In the genomic region with DNA sequence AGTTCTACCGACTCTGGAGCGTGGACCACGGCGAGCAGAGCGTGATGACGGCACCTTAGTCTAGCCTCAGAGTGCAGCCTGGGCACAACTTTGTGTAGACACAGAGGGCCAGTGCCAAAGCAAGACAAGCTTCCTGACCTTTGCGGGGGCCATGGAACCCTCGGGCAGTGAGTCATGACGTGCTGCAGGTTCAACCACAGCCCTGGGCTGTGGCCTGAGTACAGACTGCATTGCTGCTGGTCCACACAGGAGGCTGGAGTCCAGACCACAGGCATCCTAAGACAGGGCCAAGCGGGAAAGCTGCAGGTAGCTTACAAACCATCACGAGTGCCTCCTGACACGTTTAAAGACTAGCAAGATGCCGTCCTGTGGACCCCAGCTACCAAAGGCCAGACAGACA, we compare ENCODE assay signal across 10 mouse cellular contexts. TPM values are rescaled to one million over a fixed set of nuclear protein-coding genes. Genes with fewer than 3 reads are reported as not detected.
A peak's percentile ranks its signal among the peaks of the same experiment; 100 is the strongest.
DNase-seq lines count a peak whose midpoint lies in the region; ATAC-seq and TF ChIP-seq lines count a peak whose summit lies in the region.
"Had no signal": no experiment of that assay in that cellular context is flagged by ENCODE, and none has a peak within 500 bp of the region (broad histone marks: within the 10 kb centered on the region; RNA-seq: fewer than 3 reads in every experiment).

No protein-coding gene starts in this region.

- no peak for ATAC-seq in heart, embryonic 13.5 days (ENCODE audit: extremely low read depth, insufficient number of reproducible peaks, low FRiP score, low TSS enrichment)
- no peak for ATAC-seq in lung, postnatal 0 days
- no peak for ATAC-seq in hindbrain, embryonic 14.5 days (ENCODE audit: low FRiP score)
- no peak for ATAC-seq in stomach, embryonic 15.5 days (ENCODE audit: insufficient read depth, low FRiP score, low read depth)
- ATAC-seq: inflammation-experienced regulatory T-cells, adult 6 months had no signal

- H3K79me2 ChIP-seq in heart, adult 2 months (replicated peaks; ENCODE audit: control insufficient read depth, insufficient read depth, low read length) = no peaks in the 10 kb centered on the region

- intact Hi-C loops in heart, adult 2 months (cut with DNase I) = no loop called here

- no peaks in the 10 kb centered on the region for H3K9me3 ChIP-seq in heart, embryonic 13.5 days
- no peaks in the 10 kb centered on the region for H3K9me3 ChIP-seq in lung, postnatal 0 days (ENCODE audit: low read length)
- H3K9me3 ChIP-seq in hindbrain, embryonic 14.5 days (ENCODE audit: control insufficient read depth, low read length) = no peaks in the 10 kb centered on the region
- no peaks in the 10 kb centered on the region for H3K9me3 ChIP-seq in stomach, embryonic 15.5 days

- 83% methylated on average over 13 of the region's 13 CpGs for WGBS in heart, embryonic 13.5 days
- 86% methylated on average over 13 of the region's 13 CpGs for WGBS in heart, adult 2 months
- WGBS in lung, postnatal 0 days = 81% methylated on average over 13 of the region's 13 CpGs
- 91% methylated on average over 13 of the region's 13 CpGs for WGBS in hindbrain, embryonic 14.5 days
- 75% methylated on average over 13 of the region's 13 CpGs for WGBS in stomach, embryonic 15.5 days

- no peak overlapping the region for H3K4me2 ChIP-seq in heart, embryonic 13.5 days
- no peak overlapping the region for H3K4me2 ChIP-seq in lung, postnatal 0 days (replicated peaks; ENCODE audit: low read depth, low read length)
- no peak overlapping the region for H3K4me2 ChIP-seq in hindbrain, embryonic 14.5 days (replicated peaks)
- no peak overlapping the region; the same call in 1 of the 2 replicates for H3K4me2 ChIP-seq in stomach, embryonic 15.5 days

- no peak for DNase-seq in heart, adult 2 months
- DNase-seq in lung, postnatal 0 days (ENCODE audit: low spot score) = no peak
- no peak for DNase-seq in lung, postnatal 14 days
- DNase-seq in hindbrain, embryonic 14.5 days (ENCODE audit: low spot score) = no peak
- no peak for DNase-seq in left cerebral cortex, adult 18-20 months (ENCODE audit: low spot score in 2 of 2)
- no peak for DNase-seq in spleen, adult 18-20 months

- peaks cover 87% of the 10 kb centered on the region for H3K36me3 ChIP-seq in heart, embryonic 13.5 days
- H3K36me3 ChIP-seq in heart, adult 2 months (ENCODE audit: control insufficient read depth, insufficient read depth, low read length) = no peaks in the 10 kb centered on the region; the same call in 1 of the 2 replicates
- H3K36me3 ChIP-seq in lung, postnatal 0 days (ENCODE audit: insufficient read depth, low read length) = no peaks in the 10 kb centered on the region
- H3K36me3 ChIP-seq in hindbrain, embryonic 14.5 days (replicated peaks; ENCODE audit: control insufficient read depth, insufficient read depth) = peaks cover 69% of the 10 kb centered on the region
- H3K36me3 ChIP-seq in stomach, embryonic 15.5 days = peaks cover 40% of the 10 kb centered on the region

- H3K27ac ChIP-seq in heart, embryonic 13.5 days (replicated peaks) = peak overlapping the region; percentile 43; the same call in 1 of the 2 replicates
- H3K27ac ChIP-seq in heart, adult 2 months = no peak overlapping the region
- peak overlapping the region; percentile 91 for H3K27ac ChIP-seq in lung, postnatal 0 days (ENCODE audit: low read length)
- 0 out of 2 replicates have a peak overlapping the region, but pooled peaks have one; percentile 26 for H3K27ac ChIP-seq in hindbrain, embryonic 14.5 days
- peak overlapping the region; percentile 91 for H3K27ac ChIP-seq in stomach, embryonic 15.5 days
- H3K27ac ChIP-seq: liver, embryonic 14.5 days had no signal

- no peak for TF ChIP-seq EP300 in heart, adult 2 months (IDR thresholded peaks at IDR 0.05; ENCODE audit: insufficient read depth, low read depth, low read length)
- TF ChIP-seq EP300 in lung, postnatal 0 days (IDR thresholded peaks at IDR 0.05) = no peak

- H3K9ac ChIP-seq in heart, embryonic 13.5 days = no peak overlapping the region
- no peak overlapping the region for H3K9ac ChIP-seq in heart, adult 2 months (ENCODE audit: low read depth, low read length)
- H3K9ac ChIP-seq in lung, postnatal 0 days (replicated peaks; ENCODE audit: low read depth) = no peak overlapping the region
- H3K9ac ChIP-seq in hindbrain, embryonic 14.5 days = no peak overlapping the region
- no peak overlapping the region for H3K9ac ChIP-seq in stomach, embryonic 15.5 days
- H3K9ac ChIP-seq: liver, embryonic 14.5 days had no signal

- H3K27me3 ChIP-seq in heart, embryonic 13.5 days (replicated peaks) = no peaks in the 10 kb centered on the region
- no peaks in the 10 kb centered on the region for H3K27me3 ChIP-seq in heart, adult 2 months (ENCODE audit: control insufficient read depth, insufficient read depth, low read length)
- no peaks in the 10 kb centered on the region for H3K27me3 ChIP-seq in lung, postnatal 0 days (replicated peaks; ENCODE audit: insufficient read depth, low read length)
- no peaks in the 10 kb centered on the region for H3K27me3 ChIP-seq in hindbrain, embryonic 14.5 days (ENCODE audit: control insufficient read depth, insufficient read depth, low read length)
- no peaks in the 10 kb centered on the region for H3K27me3 ChIP-seq in stomach, embryonic 15.5 days (replicated peaks)

- no peak for TF ChIP-seq CTCF in heart, adult 2 months (IDR thresholded peaks at IDR 0.05)
- TF ChIP-seq CTCF in lung, postnatal 0 days (IDR thresholded peaks at IDR 0.05) = no peak

- no peak overlapping the region for H3K4me3 ChIP-seq in heart, embryonic 13.5 days
- no peak overlapping the region for H3K4me3 ChIP-seq in heart, adult 2 months
- H3K4me3 ChIP-seq in lung, postnatal 0 days (ENCODE audit: low read depth, low read length) = no peak overlapping the region
- H3K4me3 ChIP-seq in hindbrain, embryonic 14.5 days (replicated peaks; ENCODE audit: low read length) = no peak overlapping the region
- no peak overlapping the region for H3K4me3 ChIP-seq in stomach, embryonic 15.5 days (replicated peaks)

- peaks cover 25% of the 10 kb centered on the region for H3K4me1 ChIP-seq in heart, embryonic 13.5 days
- H3K4me1 ChIP-seq in heart, adult 2 months (ENCODE audit: control insufficient read depth, insufficient read depth, low read length) = 0 out of 2 replicates have a peak, but pooled peaks cover 2% of the 10 kb centered on the region
- H3K4me1 ChIP-seq in lung, postnatal 0 days (ENCODE audit: insufficient read depth, low read depth, low read length) = peaks cover 3% of the 10 kb centered on the region; the same call in 1 of the 2 replicates
- H3K4me1 ChIP-seq in hindbrain, embryonic 14.5 days (replicated peaks; ENCODE audit: control insufficient read depth, insufficient read depth, low read length) = no peaks in the 10 kb centered on the region
- peaks cover 33% of the 10 kb centered on the region for H3K4me1 ChIP-seq in stomach, embryonic 15.5 days

- no peak for TF ChIP-seq POLR2A in heart, adult 2 months (IDR thresholded peaks at IDR 0.05; ENCODE audit: insufficient read depth, low read depth, low read length)

RNA-seq across cellular contexts. Expression of a gene that starts 13.3 kb away (rescaled TPM):
- 1.2 and 1.3 TPM in 2 replicates for polyA plus RNA-seq in heart, embryonic 13.5 days (2015; fragmentation: Nextera tagmentation; extraction: Ambion mirVana)
- total RNA-seq in heart, adult 2 months (2021) = 1 to 10 TPM; 2.3 to 3.5 TPM
- polyA plus RNA-seq in heart, adult 2 months (2012; rRNA removed) = 4.9 and 5.5 TPM in 2 replicates
- 3.0 and 3.9 TPM in 2 replicates for polyA plus RNA-seq in lung, postnatal 0 days (2015; fragmentation: Nextera tagmentation; extraction: Ambion mirVana)
- 22.3 and 24.5 TPM in 2 replicates for polyA plus RNA-seq in hindbrain, embryonic 14.5 days (2014; fragmentation: Nextera tagmentation; extraction: Ambion mirVana)
- polyA plus RNA-seq in stomach, embryonic 15.5 days (2015; fragmentation: Nextera tagmentation; extraction: Ambion mirVana) = 9.6 and 10.6 TPM in 2 replicates
- total RNA-seq in left cerebral cortex, adult 18-20 months (2021) = 100 to 1,000 TPM; 124 TPM
- polyA plus RNA-seq: inflammation-experienced regulatory T-cells, adult 6 months had no signal

RNA-seq across cellular contexts. Expression of a gene that starts 27.3 kb away (rescaled TPM):
- polyA plus RNA-seq in heart, embryonic 13.5 days (2015; fragmentation: Nextera tagmentation; extraction: Ambion mirVana) = 29.4 and 31.1 TPM in 2 replicates
- total RNA-seq in heart, adult 2 months (2021) = 10 to 100 TPM; 17.8 to 24.5 TPM
- 24.1 and 29.3 TPM in 2 replicates for polyA plus RNA-seq in heart, adult 2 months (2012; rRNA removed)
- polyA plus RNA-seq in lung, postnatal 0 days (2015; fragmentation: Nextera tagmentation; extraction: Ambion mirVana) = 18.1 and 19.1 TPM in 2 replicates
- 32.2 and 36.1 TPM in 2 replicates for polyA plus RNA-seq in hindbrain, embryonic 14.5 days (2014; fragmentation: Nextera tagmentation; extraction: Ambion mirVana)
- 29.5 and 33.2 TPM in 2 replicates for polyA plus RNA-seq in stomach, embryonic 15.5 days (2015; fragmentation: Nextera tagmentation; extraction: Ambion mirVana)
- 10 to 100 TPM; 23.8 to 25.7 TPM for total RNA-seq in left cerebral cortex, adult 18-20 months (2021)
